Mouse (Mus musculus): Measurements from ENCODE around the gene Grin2b. TPM values are rescaled to one million over a fixed set of nuclear protein-coding genes. Genes with fewer than 3 reads are reported as not detected.
"Not testable (repeated sequence)": the region's sequence is repeated elsewhere in the genome, so short reads cannot be mapped to it uniquely, and the experiment has no call there.

Gene Grin2b
- total RNA-seq, 4 experiments from 2014 or later, result 0.24 to 0.86 (median 0.70) TPM

DNA sequence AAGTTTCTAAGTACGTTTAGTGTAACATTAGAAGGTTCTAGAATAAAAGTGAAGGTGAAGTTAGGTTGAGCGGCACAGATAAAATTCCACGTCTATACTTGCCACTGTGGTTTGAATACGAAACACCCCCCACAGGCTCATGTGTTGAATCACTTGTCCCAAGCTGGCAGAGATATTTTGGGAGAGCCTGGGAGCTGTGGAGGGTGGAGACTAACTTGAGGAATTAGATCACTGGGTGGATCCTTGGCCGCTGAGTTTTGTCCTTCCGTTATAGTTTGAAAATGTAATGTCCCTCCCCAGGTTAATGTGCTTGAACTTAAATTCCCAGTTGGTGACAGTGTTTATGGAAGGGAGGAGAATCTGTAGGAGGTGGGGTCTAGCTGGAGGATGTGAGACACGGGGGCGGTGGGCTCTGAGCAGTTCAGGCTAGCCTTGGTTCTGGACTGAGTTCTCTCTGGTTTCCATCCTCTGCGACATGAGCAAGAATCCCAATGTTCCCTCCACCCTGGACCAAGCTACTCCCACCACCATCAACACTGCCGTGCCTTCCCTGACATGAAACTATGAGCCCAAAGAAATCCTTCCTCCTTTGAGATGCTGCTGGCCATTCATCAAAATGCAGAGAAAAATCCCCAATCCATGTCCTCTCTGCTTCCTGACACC is 375.8 kb downstream of the Grin2b start:
- DNase-seq, result no peak

DNA sequence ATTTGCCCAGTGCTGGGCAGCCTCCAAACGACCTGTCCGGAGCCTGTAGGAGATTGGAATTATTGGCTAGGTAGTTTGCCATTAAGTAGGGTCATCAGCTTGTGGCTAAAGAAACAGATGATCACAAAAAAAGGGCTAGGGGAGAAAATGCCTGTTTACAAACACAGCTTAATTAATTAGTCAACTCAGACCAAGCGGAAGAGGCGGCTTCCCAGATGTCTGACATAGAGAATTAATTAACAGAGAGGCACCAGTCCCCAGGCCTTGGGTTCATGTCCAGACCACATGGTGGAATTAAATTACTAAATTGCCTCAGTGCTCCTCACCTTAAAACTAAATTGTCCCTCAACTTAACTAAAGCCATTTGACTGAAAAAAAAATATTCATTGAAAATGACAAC is 376.4 kb downstream of the Grin2b start:
- DNase-seq, result no peak

DNA sequence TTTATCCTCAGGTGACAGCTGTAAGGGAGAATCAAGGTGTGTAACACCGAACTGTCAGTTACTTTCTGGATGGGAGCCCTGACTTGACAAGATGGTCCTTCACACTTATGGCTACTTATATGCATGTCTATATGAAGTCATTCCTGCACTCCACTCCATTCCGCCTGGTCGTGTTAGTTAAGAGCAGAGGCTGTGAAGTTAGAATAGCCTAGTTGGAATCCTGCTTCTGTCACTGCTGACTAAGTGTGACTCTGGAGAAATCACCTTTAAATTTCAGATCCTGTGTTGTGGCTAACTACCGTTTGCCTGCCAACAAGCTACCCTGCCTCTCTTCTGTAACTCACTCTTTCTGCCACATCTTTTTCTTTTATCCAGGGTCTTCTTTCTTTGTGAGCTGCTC is 381.9 kb downstream of the Grin2b start:
- no peak for DNase-seq

DNA sequence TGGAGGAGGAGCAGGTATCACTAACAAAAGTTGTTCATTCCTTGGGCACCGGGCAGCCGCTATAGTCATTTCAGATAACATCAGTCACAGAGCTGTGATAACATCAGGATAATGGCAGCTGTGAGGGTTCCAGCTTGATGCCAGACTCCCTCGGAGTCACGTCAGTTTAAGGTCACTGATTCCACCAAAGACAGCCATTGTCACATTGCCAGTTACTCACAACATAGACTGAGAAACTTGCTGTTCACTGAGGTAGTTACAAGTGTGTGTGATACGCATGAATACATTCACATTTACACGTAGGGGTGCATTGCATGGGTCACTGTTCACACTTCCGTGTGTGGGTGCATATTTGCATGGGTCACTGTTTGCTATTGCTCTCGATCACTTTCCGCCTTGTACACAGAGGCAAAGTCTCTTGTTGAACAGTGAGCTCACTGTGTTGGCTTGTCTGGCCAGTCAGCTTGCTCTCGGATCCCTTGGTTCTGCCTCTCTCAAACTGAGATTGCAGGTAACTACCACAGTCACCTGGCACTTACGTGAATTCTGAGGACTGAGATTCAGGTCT is 383.6 kb downstream of the Grin2b start:
- no peak for DNase-seq

DNA sequence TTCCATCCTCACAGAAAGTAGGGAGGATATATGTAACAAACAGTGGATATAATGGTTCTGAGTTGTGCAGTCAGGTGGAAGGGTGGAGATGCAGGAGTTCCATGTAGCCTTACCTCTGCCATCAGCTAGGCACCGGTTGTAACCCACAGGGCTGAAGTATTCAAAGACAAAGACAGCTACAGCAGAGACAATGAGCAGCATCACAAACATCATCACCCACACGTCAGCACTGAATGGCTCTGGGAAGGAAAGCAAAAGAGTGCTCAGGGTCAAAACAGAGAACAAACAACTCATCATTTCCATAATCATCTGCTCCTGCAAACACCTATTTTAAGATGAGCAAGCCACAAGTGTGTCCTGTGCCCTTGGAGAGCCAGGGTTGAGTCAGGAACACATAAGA is 398.6 kb downstream of the Grin2b start:
- DNase-seq, result no peak

DNA sequence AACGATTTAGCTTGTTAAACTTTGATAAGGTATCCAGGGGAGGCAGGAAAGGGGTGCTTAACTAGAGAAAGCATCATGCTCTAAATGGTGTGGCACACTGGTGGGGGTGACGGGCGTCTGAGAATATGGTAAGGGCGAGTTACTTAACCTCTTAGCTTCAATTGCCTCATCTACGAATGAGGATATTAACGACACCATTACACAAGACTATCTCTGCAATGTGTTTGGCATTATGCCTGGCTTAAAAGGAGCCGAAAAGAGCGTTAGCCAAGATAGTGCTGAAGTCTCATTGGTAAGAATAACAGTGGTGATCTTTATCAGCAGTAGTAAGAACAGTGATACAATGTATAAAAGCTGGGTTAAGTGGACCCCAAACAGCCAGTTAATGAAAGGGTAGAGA is 405.7 kb downstream of the Grin2b start:
- no peak for DNase-seq

DNA sequence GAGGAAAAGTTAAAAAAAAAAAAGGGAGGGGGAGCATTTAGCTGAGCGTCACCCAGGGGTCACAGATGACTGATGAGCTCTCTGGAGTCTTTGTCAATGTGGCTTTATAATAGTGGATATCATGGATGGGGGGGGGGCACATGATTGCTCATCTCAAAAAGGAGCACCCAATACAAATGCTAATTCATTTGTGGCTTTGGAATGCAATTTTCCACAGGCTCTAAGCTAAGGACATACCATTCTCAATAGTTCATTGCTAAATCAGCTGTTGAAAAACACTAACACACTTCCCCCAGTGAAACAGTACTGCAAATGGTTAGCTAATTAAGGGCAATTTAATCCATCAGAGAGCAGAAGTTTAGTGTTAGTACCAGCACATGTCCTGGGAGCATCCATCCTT is 414.6 kb downstream of the Grin2b start:
- no peak for DNase-seq

DNA sequence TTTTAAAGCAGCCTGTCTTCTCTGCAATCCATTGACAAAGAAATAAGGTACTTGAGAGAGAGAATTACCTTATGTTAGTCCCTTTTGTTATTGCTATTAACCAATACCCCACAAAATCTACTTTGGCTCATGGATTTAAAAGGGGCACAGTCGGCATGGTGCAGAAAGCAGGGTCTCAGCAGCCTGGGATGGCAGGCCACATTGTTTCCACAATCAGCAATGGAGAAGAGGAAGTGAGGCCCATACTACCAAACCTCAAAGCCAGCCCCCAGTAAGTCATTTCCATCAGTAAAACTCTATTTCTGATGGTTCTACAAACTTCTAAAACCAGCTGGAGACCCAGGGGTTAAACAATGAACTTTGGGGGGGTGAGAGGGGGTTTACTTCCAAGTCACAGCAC is 417.2 kb downstream of the Grin2b start:
- no peak for DNase-seq

DNA sequence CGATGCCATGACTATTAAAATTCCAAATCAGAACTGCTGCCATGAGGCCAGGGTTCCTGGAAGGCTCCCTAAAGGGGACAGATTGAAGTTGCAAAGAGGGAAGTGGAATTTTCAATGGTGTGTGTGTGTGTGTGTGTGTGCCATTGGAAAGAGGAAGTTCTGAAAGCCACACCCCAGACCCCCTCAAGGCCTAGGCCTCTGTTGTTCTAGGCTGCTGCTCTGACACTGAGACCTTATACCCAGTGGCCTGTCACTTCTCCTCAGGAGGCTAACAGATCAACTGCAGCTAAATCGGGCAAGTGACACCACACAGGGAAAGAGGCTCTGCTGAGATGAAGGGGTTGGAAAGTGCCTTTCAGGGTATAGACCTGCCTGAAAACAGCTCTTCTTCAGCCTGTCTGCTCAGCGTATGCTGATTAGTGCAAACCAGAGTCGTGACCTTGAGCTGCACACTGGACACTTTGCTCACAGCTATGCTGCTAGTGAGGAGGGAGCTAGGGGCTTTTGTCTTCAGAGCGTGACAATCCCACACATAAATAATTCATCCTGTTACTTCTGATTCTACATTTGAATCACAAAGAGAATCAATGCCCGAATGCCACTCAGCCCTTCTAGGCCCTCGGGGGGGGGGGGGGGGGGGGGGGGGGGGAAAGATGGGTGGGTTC is 424.8 kb downstream of the Grin2b start:
- DNase-seq, result no peak

DNA sequence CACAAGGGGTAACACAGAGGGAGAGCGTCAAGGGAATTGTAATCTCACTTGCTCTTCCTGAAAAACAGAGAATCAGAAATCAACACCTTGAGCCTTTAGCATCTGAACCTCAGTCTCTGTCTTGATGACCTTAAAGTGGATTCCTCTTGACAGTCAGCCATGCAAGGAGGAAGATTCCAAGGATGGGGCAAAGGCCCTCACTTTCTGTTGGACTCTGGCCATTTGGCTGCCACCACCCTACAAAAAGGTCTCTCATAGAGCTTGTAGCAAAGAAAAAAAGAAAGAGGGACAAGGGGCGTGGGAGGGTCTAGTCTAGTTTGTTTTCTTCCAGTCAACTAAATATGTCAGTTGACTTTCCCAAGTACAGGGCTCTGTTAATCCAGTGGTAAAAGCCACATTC is 427.7 kb downstream of the Grin2b start:
- DNase-seq, result no peak

DNA sequence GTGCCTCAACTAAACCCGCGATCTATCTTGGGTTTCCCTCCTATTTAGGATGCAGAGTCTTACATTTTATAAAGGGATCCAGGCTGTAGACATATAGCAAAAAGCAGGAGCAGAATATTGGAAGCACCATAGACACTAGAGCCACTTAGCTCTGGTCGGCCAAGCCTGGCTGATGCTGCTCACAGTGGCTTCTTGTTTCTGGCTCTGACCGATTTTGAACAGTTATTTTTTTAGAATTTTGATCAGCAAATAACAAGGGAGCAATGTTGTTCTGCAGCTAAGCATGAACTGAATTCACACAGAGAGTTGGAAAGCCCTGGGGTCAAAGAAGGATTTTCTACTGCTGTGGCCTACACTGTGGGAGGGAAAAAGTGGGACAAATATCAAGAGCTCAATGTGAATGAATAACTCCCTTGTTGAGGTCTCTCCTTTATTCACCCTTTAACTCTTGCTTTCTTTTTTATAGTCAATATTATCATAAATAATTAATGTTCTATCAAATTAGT is 439.0 kb downstream of the Grin2b start:
- DNase-seq, result no peak

DNA sequence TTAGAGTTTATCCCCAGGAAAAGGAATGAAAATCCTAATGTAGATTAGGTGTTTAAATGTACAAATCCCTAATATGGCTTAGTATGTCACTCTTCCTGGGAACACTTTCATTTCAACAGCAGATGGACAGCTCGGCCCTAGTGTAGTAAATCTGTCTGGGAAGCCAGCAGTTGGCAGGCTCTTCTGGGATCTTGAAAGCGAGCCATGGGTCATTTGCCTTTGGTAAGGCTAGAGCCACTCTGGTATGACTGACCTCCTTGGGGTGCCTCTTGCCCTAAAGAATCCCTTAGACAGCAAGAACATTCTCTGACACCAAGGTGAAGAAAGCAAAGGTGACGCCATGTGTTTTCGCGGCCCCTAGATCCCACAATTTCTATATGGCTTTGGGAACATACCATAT is 446.2 kb downstream of the Grin2b start:
- no peak for DNase-seq

DNA sequence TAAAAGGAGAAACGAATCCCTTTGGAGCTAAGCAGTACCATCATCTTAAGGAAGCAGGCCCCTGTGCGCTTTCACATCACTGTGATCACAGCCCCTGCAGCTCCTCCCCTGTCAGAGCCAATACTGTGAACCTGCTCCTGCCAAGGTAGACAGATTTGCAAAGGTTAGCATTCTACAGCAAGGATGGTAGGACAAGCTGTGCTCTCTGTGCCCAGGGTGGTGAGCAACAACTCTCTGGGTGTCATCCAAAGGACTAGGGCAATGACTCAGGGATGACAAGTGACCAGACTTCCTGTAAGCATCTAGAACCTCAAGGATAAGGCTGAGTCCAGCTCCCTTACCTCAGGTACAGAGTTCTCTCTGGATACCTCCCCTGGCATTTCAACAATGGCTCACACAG is 451.6 kb downstream of the Grin2b start:
- no peak for DNase-seq

DNA sequence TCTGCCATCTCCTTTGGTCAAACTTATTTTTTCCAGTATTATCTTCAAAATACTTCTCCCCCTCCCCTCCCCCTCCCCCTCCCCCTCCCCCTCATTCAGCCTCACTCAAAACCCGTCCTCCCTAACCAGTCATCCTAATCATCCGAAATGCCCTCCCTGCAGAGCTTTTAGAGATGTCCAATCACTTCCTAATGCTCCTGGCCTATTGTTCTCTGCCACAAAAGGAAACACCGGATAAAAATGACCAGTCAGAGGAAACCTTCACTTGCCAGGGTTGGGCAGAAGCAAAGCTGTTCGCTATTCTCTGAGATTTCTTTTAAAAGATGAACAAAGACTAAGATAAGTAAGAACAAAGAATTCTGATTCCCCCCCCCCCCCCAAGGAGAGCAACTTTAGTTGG is 458.4 kb downstream of the Grin2b start:
- no peak for DNase-seq

DNA sequence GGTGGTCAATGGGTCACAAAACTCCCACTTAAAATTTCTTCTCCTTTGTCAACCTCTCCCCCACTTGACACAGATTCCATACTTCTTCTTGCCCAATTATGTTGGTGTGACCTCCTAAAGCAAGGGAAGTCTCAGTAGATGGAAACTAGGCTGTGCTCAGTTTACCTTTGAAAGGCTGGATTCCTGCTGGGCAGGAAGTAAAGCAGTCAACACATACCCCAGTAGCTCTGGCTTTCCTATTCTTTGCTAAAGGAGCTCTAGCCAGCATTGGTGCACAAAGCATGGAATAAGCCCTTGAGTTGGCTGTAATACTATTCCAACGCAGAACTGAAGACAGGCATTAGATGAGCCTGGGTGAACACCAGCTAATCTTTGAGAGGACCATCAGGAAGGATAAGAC is 459.1 kb downstream of the Grin2b start:
- no peak for DNase-seq

DNA sequence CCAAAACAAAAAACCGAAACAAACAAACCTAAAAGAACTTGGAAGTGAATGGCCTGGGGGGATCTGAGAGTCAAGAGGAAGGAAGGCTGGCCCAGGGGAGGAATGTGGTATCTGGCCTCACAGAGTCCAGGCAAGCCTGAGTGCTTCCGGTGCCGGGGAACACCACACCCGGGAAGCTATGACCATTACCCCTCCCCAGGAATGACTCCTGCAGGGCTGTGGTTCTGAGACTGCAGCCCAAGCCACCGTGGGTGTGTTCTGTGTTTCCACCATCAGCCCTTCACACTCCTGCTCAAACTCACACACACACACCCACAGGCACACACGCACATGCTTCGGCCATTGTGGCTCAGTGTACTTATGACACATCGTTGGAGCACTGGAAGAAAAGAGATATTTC is 459.6 kb downstream of the Grin2b start:
- DNase-seq, result no peak

DNA sequence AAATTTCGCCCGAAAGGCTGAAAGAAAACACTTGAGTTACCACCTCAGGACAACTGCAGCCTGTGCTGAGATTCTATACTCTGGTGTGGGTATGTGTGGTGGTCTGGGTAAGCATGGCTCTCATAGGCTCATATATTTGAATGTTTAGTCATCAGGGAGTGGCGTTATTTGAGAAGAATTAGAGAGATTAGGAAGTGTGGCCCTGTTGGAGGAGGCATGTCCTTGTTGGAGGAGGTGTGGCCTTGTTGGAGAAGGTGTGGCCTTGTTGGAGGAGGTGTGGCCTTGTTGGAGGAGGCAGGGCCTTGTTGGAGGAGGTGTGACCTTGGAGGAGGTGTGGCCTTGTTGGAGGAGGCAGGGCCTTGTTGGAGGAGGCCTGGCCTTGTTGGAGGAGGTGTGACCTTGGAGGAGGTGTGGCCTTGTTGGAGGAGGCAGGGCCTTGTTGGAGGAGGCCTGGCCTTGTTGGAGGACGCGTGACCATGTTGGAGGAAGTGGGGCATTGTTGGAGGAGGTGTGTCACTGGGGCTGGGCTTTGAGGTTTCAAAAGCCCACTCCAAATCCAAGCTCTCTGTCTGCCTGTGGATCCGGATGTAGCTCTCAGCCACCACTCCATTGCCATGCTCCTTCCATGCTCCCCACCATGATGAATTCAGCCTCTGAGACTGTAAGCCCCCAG is 466.3 kb downstream of the Grin2b start:
- DNase-seq, result not testable (repeated sequence)

DNA sequence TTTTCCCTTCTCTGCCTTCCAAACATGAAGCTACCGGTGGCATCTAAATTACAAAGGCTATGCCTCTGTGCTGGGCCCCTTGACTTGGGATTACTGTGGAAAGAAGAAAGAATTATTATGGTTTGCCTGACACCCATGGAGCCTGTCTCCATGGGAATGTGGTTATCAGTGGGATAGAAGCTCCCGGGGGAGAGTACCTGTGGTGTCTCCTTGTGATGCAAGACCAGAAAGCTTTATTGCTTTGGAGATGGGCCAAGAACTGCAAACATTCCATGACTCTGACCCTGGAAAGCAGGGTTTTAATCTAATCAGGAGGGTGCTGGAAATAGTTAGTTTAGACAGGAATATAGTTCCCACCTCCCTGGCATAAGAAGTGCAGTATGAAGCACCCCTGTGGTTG is 469.7 kb downstream of the Grin2b start:
- DNase-seq, result no peak

DNA sequence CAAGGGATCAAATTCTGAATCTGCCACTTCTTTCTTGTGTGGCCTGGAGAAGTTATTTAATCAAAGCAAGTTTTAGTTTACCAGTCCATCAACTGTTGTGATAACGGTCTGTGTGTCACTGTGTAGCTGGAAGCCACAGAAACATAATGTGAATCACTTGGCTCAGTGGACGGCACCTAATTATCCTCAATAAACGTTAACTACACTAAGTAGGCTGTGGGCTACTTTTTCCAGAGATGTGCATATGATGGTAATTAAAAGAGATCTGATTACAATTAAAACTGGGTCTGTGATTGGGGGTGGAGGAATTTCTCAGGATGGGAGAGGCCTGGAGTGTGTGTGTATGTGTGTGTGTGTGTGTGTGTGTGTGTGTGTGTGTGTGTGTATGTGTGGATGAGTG is 471.9 kb downstream of the Grin2b start:
- no peak for DNase-seq

DNA sequence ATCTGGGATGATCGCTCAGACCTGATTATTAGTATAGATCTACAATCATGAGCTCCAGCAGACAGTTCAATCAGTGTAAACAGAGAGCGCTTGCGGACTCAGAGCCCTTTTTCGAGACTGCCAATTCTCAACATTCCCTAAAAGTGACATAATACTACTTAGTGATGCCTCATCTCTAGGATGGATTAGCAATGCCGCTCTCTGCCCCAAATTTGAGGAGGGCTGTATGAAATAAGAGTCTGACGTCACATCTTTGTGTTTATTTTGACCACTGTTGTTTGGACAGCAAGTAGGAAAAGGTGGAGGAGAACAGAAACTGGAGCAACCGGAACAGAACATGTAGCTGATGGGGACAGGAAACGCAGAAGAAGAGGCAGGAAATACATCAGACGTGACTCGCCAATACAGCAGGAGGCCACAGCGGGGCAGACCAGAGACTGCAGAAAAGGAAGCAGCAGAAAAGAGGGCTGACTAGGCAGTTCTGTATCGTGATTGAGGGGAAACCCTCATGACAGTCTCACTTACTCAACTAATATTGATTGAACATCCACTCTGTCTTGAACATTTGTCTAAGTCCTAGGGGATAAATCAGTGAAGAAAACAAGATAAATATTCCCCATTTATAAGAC is 472.5 kb downstream of the Grin2b start:
- DNase-seq, result no peak

DNA sequence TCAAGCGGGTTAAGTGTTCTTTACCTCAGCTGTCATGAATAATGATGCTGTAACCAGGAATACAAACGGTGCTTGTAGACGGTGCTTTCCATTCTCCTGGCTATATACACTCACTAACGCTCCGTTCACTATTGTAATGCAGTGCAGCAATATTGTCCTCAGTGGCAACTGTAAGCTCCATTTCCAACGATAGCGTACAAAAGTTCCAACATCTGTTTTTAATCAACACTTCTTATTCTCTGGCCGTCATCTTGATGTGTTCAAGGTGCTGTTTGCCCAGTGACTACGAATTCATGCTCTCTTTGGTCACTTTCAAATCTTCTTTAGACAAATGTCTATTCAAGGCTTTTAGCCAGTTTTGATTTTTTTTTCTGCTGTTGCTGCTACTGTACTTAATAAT is 480.8 kb downstream of the Grin2b start:
- no peak for DNase-seq

DNA sequence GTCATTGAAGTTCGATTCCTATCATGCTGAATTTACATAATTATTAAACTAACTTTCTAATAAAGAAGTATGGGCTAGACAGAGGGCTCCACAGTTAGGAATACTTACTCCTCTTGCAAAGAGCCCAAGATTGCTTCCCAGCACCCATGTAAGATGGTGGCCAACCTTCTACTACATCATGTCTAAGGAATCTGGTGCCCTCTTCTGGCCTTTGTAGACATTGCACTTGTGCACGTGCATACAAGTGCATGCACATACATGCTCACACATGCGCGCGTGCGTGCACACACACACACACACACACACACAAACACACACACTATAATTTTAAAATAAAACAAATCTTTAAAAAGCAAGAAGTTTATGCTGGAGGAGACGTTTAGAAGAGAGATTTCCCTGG is 481.8 kb downstream of the Grin2b start:
- DNase-seq, result no peak

DNA sequence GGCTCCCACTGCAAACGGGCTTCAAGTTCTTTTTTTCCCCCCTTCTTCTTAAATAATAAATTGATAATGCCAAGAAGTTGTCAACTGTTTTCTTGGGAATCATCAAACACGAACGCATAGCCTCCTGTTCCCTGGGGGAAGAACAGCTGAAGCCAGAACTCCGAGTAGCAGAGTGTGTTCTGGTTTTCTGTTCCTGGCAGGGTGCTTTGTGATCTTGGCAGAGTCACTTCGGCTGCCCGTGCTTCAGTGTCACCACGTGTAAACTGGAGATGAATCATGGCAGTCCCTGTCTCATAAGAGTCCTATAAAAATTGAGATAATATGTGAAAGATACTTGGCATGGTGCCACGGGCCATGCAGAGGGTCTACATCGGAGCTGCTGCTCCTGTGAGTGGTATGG is 485.4 kb downstream of the Grin2b start:
- no peak for DNase-seq

Data from adrenal gland, adult 8-10 months (tissue).